Mouse (Mus musculus): ENCODE measurements at regions not wholly inside any gene's neighbourhood (a gene's known extent, or its start where the extent isn't known, plus 50 kb on each side); places are given as distances from the start of the nearest gene placed in this dataset.

DNA sequence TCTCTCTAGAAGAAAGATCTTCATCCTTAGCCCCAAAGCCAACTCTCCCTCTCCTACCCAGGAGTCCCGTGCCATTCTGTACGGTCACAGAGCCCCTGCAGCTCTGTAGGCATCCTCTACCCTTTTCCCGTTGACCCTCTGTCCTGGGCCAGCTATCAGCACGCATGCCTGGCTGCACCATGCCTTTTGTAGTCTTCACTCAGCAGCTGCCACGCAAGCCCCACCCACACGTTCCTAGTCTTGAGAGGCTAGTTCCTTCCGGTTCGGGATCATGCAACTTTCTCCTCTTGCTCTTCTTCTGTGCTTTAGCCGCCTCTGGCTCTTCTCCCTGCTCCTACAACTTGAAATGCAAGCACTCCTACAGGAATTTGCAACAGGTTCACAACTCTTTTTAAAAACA is 152.1 kb upstream of the Pgrmc2 start:
- DNase-seq (ENCODE audit: low spot score), result peak; percentile 14

DNA sequence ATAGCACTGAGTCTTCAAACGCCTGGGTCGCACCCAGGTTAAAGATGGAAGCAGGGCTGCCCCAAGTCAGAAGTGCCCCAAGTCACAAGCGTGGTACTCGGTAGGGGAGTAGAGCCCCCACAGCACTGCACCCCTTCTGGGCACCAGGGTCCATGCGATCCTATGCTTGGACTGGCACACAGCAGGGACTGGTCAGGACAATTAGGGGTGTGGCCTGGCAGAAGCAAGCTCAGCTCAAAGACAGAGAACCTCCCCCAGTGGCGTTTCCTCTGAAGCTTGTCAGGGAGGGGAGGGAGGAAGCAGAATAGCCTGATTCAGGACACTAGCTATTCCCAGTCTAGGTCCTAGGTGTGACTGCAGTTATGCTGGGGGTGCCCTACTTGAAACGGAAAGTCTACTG is 151.3 kb upstream of the Pgrmc2 start:
- no peak for DNase-seq (ENCODE audit: low spot score)

DNA sequence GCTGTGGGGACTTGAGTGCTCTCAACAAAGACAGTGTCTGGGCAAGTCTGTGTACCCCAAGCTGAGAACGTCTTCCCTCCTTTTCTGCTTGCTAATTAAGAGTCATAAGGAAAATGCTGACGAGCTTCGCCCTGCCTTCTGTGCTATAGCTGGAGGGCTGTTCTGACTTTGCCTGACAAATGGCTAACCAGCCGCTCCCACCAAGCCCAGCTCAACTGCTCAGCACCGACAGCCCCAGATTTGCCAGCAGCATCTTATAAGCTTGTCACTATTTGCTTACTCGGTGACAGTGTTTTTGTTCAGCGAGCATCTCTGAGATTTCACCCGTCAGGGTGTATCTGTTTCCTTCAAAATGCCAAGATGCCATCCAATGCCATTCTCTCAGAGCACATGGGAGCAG is 150.6 kb upstream of the Pgrmc2 start:
- DNase-seq (ENCODE audit: low spot score), result no peak

DNA sequence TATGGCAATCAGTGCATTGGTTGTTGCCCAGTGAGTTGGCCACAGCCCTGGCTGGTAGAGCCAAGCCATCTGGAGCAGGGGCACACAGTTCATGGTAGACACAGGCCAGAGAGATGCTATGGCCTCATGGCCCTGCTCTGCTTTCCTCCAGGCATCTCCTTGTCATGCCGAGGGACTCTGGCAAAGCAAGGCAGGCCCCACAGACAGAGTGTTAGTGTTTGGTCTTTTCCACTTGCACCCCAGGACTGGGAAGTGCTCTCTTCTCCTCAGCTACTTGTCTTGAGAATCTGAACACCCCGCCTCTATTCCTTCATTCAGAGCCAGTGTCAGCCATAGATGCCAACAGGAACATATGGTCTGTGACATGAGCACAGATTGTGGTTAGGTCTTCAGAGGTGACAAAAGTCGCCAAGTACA is 148.1 kb upstream of the Pgrmc2 start:
- DNase-seq (ENCODE audit: low spot score), result no peak

DNA sequence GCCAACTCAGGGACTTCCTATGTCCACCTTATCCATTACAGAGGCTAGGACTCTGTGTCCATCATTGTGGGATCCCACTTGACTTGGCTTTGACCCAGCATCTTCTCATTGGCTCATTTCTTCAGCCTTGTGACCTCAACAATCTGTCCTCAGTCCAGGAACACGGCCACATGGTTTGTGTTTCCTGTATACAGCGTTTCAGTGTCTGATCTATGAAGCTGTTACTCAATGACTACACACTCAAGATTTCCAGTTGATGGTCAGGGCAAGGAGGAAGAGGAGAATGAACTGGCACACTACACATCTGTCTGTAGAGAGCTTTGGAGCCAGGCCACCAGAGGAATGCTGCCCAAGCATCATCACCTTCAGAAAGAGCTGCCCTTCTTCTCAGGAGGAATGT is 146.6 kb upstream of the Pgrmc2 start:
- no peak for DNase-seq (ENCODE audit: low spot score)

DNA sequence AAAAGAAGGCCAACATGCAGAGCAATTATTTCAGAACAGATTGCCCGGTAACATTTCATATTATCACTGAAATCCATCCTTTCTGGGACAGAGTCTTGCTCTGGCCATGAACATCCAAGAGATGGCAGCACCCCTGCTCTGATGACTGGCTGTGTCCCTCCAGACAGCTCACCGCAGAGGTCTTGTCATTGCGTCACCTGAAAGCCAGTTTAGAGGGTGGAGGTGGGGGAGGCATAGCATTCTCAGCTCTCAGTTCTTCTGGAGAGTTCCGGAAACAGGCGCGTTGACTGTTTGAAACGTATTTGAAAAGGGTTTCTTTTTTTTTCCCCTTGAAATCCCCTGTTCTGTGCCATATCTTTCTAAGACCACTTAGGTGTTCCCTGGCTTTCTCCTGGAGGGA is 145.7 kb upstream of the Pgrmc2 start:
- DNase-seq (ENCODE audit: low spot score), result peak; percentile 69

DNA sequence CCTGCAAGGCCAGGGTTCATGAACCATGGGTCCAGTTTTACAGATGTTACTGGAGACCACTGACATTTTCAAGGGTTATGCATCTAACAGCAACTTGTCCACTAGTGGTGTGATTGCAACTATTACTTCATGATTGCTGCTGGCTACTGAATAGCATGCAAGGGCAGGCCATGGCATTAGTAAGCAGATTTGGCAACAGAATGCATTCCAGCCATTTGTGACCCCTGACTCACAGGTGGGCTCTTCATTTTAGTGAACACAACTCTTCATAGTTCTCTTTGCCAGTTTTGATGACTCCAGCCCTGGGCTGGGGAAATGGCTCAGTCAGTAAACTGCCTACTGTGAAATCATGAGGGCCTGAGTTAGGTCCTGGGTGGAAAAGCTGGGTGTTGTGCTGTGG is 137.9 kb upstream of the Pgrmc2 start:
- DNase-seq (ENCODE audit: low spot score), result no peak

DNA sequence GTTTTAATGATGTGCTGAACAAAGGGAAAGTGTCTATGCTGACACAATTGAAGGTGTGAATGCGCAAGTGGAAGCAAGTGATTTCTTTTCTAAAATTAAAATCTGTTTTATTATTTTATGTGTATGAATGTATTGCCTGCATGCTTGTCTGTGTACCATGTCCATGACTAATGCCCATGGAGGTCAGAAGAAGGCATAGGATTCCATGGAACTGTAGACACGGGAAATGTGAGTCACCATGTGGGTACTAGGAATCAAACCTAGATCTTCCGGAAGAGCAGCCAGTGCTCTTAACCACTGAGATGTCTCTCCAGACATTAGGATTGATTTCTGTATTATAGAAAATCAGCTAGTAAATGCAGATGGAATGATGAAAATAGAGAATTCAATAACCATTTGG is 134.9 kb upstream of the Pgrmc2 start:
- DNase-seq (ENCODE audit: low spot score), result no peak

DNA sequence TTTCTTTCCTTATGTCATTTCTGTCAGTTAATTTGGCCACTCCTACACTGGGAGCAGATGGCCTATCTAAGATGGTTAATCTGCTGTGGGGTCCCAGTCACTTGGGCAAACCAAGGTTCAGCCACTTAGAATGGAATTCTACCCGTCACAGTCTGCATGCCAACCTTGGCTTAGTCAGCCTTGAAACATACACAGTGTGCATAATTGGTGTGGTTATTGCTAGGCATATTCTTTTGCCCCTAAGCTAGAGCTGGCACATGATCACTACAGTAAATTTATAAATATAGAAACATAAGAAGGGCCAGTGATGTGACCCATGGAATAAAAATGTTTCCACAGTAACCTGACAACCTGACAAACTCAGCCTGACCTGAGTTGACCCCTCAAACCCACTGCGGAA is 130.7 kb upstream of the Pgrmc2 start:
- no peak for DNase-seq (ENCODE audit: low spot score)

DNA sequence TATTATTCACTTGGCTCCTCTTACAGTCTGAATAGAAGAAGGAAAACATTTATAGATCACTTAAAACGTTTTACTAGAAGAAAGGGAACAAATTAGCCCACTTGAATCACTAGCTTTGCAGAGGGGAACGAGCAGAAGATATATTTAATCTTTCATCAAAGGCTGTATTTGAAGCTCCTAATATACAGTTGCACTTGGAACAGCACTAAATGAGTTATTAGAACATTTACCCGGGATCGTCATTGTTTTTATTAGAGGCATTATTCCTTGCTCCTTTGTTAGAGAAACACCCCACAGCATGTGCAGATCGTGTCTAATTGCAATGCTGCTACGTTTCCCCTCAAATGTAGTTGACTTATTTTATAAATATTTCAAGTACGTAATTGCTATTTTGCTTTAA is 127.5 kb upstream of the Pgrmc2 start:
- no peak for DNase-seq (ENCODE audit: low spot score)

DNA sequence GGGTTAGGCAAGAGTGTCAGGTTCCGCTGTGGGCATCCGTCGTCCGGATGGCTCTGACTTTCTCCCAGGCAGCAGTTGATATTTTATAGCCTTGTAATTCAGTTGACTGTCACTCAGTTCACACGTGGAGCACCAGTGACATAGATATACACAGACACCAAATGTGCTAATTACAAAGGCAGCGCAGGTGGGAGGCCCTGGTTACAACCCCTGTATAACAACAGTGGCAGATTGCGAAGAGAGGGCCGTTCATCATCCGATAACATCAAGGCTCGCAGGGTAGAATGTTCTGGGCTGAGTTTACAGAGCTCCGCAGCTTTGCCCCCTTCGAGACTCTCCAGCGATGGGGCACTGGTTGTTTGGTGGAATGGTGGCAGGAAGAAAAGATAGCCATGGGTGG is 120.0 kb upstream of the Pgrmc2 start:
- DNase-seq (ENCODE audit: low spot score), result no peak

DNA sequence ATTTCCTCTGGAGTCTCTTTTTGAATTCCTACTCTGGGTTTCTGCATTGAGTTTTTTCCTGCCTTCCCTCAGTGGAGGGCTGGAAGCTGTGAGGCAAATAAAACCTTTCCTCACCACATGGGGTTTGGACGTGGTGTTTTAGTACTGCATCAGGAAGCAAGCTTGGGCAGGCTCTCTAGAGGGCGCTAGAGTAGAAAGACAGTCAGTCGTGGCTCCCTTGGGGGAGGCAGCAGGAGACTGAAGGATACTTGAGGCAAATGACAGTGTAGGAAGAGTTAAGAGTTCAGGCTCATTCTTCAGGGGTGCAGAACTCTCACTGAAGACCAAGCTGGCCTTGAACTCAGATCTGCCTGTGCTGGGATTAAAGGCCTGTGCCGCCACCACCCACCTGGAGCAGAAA is 118.9 kb upstream of the Pgrmc2 start:
- no peak for DNase-seq (ENCODE audit: low spot score)

DNA sequence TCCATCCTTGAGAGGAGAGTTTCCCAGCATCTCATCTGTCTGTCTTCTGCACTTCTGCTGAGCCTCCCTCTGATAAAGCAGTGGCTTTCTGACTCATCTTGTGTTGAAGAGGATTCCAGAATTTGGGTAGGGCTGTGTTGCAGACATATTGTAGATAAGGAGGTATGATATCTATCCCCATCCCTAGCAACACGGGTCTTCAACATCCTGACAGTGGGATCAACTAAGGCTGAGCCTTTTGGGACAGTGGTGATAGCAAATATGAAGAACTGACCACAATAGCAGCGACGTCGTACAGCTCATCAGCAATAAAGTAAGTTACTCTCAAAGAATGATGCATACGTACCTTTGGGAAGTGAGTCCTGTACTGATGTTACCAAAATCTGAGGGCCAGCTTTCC is 117.2 kb upstream of the Pgrmc2 start:
- no peak for DNase-seq (ENCODE audit: low spot score)

DNA sequence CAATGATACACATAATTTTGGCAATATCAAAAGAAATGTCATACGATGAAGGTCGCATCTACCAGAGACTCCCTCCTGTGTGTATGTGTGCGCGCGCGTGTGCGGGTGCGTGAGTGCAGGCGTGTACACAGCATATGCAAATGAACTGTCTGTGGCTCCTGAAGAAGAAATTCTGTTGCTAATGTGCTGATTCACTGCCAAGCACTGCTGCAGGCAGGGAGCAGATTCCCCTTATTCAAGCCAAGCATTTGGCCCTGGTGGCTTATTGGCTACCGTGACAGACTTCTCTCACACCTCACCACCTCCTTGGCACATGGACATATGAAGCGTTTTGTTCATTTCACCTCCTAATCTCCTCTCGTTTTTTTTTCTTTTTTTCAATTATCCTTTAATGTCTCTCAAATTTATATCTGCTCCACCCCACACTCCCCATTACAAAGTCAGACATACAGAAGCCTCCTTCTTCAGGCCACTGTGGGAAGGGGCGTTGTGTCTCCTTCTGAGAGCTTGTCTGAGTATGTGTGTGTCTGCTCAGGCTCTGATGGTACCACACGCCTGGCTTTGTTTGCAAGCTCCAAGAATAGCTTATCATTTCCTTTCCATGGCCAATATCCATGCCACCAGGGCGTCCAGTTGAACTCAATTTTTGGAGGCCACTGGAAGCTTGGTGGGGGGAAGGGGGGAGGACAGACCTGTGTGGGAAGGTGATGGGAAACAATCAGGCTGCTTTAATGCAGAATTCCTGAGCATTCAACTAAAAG is 115.5 kb upstream of the Pgrmc2 start:
- DNase-seq (ENCODE audit: low spot score), result no peak

DNA sequence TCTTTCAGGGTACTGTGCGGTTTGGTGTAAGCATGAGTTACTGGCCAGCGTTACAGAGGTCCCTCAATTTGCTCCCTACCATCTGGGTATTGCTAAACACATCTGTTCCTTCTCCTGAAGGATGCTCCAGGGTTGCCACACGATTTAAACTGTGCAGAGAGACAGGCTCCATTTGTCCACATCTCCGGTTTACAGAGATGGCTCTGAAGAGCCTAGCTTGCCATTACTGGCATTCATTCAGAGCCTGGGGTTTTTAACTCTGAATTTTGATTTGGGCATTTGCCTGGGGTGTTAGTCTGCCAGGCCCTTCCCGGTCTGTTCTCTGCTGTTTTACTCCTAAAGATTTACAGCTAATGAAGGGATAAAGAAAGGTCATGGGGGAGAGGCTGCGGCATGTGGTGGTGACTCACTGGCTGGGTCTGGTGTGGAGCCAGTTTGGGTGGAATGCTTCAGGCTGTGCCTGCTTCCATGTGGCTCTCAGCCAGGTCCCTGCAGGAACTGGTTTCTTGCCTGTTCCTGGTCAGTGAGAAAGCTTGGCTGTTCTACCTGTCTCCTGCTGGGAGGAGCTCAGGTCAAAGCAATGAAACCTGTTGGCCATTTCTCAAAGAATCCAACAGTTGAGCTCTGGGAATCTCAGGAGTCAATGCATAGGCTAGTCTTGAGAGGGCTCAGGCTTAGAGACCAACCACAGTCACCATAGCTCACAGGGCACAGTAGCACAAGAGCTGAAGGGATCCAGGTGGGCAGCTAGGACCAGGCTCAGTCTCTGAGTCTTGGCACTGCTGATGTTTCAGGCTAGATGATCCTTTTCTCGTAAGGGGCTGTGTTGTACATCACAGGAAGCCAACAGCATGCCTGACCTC is 112.5 kb upstream of the Pgrmc2 start:
- peak; percentile 95 for DNase-seq (ENCODE audit: low spot score)

DNA sequence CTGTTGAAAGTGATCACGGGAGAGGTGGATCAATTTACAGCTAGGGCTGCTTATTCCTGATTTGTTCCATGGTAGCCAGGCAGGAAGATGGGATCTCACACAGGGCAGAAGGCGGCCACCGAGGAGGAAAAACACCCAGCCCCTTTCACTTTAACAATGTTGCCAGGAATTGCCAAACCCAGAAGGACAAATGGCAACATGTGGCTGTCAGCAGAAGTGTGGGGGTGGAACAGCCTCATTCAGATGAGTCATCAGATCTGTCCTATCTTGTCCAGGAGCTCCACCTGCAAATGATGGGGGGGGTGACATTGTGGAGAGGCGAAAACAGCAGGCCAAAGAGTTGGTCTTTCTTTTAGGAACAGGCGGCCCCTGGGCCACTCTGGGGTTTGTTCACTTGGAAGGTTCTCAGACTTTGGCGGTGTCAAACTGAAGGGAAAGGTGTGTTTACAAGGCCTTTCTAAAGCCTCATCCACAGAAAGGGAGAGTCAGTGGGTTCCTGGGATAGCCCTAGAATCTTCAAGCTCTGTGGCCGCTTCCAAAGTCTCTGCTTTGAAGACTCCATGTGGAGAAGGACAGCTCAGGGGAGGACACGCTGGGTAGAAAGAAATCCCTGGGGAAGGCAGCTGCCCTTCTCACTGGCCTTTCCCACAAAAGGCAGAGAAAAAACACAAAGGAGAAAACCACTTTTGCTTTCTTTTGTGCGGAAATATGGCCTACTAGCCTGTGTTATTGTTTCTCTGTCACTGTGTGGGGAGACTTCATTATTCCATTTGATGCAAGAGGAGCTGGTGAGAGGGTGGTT is 111.7 kb upstream of the Pgrmc2 start:
- peak; percentile 22 for DNase-seq (ENCODE audit: low spot score)

DNA sequence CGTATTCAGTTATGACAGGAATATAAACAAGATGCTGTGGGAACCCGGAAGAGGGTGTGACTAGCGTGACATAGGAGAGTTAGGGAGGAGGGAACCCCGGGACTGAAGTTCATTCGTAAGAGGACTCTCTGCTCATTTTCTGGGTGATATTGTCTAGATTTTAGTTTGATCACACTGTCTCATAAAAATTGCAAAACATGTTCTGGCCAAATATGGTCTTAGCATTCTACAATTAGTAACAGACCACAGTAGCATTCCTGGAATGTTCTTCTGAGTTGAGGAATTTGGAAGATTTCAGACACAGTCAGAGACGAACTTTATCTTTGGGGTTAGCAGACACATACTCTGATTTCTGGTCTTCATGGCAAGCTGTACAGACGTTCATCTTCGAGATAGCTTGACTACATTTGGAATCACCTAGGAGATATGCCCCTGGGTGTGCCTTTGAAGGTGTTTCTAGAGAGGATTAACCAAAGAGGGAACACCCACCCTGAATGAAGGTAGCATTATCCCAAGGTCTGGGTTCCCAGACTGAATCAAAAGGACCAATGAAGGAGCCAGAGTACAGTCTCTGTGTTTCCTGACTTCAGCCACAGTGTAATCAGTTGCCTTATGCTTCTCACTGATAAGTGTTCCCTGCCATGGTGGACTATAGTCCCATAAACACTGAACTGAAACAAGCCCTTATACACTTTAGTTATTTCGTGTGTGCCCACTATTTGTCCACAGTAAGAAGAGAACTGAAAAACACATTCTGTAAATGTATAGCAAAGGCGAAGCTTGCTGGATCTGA is 102.7 kb upstream of the Pgrmc2 start:
- no peak for DNase-seq (ENCODE audit: low spot score)

DNA sequence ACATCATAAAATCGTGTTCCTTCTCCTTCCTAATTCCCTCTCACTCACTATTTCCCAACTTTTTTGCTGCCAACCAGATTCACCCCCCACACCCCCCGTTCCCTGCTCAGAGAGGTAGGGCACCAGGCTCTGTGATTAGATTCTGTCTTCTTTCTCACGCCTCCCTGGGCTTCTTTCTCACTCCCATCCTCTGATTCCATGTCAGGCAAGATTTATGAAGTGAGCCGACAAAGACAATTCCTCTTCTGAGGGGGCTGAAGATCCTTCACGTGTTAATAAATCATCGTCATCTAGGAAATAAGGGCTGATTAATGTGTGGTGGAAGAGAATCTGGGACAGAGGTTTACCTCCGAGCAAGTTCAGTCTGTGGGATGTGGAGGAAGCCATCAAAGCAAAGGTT is 101.5 kb upstream of the Pgrmc2 start:
- no peak for DNase-seq (ENCODE audit: low spot score)

DNA sequence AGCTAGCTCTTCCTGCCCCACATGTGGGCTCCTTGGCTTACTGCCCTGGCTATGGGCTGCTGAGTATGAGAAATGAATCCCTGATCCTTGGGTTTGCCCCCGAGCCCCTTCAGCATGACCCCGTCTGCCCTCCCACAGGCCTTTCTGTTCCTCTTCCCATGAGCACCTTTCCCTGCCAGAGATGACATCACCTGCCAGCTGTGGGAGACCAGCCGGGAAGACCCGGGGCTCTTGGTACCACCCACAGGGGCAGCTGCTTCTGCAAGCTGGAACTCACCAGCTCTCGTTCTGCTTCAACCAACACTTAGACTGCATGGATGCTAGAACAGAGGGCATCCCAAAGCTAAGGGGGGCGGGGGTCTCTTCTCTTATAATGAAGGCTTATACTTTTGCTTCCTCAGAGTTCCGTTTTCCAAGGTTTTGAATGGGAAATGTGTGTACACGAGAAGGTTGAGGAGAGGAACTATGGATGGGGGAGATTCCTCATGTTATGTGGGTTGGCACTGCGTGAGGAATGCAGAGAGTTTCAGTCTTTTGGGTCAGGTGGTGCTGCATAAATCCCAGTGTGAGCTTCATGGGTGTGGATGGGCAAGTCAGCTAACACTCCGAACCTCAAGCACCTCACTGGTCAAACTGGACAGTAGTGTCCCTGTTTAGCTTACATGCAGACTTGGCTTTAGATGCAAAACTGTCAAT is 100.2 kb upstream of the Pgrmc2 start:
- DNase-seq (ENCODE audit: low spot score), result no peak

DNA sequence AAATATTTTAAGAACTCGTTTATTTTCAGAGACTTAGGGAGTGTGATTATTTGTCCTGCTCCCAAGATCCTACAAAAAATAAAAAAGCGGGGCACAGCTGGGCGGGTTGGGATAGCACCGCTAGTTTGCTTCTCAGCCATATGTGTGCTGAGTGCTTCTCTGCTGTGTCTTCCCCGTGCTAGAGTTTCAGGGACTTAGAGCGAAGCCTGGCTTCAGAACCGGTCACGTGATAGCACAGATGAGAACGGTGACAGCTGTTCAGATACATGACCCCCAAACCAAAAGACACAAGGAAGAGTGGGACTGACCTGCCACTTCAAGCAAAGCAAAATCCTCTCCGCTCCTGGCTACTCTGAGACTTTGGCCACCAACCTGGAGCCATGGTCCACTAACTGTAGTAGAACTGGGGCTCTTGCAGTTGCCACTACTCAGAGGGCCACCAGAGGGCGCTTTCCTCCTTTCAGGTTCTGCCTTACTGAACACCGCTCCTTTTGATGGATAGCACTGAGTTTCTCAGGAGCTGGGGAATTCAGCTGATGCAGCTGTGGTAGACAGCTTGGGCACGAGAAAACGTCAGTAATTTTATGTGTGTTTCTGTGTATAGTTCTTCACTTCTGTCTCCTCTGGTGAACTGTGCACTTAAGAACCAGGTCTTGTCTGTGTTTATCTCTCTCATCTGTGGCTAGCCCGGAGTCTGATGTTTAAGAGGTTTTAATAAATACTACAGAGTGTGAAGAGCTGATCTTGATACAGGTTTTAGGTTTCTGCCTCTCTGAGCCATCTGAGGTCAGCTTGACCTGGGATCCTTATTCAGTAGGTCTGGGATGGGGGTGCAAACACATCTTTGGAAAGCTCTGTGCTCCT is 99.4 kb upstream of the Pgrmc2 start:
- peak; percentile 87 for DNase-seq (ENCODE audit: low spot score)
